Mouse (Mus musculus) urinary bladder, postnatal 4 days (tissue): ENCODE results near the gene S100b.

Experiments
- DNase-seq, 2 experiments: peaks; one replicate each; pipeline ENCODE4 v3.0.0; 2021 to 2022; ENCODE audit warnings: low spot score in 2 of 2

The S100b gene

DNA sequence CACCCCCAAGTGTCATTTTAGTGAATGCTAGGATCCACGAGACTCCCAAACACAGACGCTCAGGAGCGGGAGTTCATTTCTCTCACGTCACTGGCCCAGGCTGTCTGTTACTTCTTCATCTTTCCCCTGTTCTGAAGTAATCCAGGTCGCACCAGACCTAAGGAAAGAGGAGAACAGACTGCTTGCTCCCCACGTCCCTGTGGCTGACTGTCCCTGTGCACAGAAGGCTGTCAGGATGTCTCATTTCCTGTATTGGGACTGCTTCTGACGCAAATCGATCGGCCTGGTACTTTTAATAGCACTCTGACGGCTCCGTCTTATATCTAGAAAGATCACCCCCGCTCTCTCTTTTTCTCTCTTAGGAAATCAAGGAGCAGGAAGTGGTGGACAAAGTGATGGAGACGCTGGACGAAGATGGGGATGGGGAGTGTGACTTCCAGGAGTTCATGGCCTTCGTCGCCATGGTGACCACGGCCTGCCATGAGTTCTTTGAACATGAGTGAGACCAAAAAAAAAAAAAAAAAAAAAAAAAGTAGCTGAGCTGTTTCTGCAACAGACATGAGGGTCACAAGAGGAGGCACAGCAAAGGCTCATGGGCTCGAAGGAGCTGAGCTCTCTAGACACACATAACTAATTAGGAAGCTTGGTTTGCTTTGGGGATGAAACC, 6.0 kb downstream of the S100b start:
- DNase-seq, result no peak

- no peak for DNase-seq
These were observed 6.9 kb downstream of the S100b start for GRCm38 (mm10) chr10:76260358-76261059.

DNA sequence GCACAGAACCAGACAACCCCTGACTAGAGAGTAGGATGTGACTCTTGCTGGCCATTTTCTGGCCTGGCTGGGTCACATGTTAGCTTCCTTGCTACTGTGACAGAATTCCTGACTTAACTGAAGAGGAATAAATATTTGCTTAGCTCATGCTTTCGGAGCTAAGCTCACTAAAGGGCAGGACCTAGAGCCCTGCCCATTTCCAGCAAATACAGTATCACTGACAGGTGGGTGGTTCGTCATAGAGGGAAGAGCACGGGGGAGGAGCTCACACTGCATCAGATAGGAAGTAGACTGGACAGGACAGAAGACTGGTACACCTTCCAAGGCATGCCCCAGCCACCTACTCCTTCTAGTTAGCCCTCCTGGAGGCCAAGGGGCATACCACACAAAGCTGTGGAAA, 7.8 kb downstream of the S100b start:
- no peak for DNase-seq

- no peak for DNase-seq
These were observed 8.8 kb downstream of the S100b start for GRCm38 (mm10) chr10:76262431-76262830.

DNA sequence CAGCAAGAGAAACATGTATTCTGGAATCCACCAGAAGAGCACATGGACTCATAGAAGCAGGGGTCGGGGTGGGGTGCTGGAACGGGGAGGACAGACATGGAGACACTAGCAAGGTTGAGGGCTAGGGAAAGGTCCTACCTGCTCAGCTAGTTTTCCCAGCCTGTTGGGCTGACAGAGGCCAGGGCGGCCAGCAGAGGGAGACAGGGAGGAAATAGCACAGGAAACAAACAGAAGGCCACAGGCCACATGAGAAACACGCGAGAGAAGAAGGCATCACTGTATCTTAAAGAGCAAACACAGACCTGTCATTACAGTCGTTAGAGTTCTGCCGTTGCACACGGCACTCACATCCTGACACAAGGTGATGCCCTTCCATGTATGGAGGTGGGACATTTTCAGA, 17.6 kb downstream of the S100b start:
- DNase-seq, result no peak

DNA sequence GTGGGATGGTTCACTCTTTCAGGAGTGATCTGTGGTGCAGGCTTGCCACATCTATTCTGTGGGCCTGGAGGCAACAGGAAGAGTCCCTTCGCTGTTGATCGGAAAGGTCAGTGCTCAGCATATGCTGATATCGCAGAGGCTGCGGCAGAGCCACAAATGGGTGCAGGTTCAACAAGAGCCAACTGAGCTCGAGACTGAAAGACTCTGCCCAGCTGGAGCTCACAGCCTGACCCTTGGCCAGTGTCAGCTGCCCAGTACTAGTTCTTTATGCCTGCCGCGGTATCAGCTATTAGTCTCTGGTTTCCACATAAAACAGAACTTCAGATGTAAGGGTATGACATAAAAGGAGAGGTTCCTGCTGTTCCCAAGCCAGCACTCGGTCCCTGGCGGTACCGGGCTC, 21.6 kb downstream of the S100b start:
- DNase-seq, result no peak

DNA sequence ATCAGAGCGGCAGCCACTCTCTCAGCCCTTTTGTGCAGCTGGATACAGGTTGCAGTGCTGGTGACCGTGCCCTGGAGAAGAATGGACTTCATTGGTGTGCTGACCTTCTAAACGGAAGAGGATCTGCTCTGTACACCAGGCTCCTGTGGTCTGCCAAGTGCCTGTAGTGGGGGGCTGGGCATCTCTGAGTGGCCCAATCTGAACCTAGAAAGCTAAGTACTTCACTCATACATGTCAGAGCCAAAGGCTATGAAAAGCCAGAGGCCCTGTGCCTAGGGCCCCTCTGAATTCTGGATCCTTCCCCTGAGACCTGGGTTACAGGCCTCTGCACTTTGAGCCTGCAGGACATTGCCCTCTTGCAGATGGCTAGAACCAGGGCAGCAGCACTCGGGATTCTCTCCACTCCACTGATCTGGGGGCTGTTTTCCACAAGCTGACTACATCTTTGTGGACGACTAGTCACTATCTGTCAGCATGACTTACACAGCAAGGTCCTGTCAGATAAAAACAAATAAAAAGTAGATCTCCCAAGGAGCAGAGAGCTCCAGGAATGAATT, 25.0 kb downstream of the S100b start:
- DNase-seq, result no peak

GRCm38 (mm10) chr10:76288268-76288993, 34.8 kb downstream of the S100b start:
- DNase-seq, result no peak

- no peak for DNase-seq
These were observed 35.4 kb downstream of the S100b start for GRCm38 (mm10) chr10:76289052-76289451.

- no peak for DNase-seq
These were observed 36.5 kb downstream of the S100b start for GRCm38 (mm10) chr10:76289936-76290671.

- no peak for DNase-seq
These were observed 39.6 kb downstream of the S100b start for GRCm38 (mm10) chr10:76293222-76293621.

- DNase-seq, result no peak
These were observed 46.5 kb downstream of the S100b start for GRCm38 (mm10) chr10:76300133-76300532.

DNA sequence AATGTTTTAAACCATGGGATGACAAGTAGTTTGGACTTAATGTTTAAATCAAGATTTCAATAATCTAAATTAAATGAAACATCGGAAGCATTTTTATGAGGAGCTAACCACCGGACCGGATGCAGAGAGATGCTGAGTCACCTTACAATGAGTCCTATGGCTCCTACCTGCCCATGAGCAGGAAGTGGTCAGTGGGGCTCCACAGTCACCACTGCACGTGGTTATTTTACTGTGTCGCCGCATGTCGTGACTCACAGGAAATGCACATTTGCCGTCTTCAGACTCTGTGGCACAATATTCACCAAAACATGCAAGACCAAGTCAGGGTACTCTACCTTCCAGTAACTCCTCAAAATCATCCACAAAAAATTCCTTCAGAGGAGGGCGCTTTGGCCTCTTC, 53.1 kb downstream of the S100b start:
- peak in 1 of 2 experiments; percentile 44 for DNase-seq
